Mouse (Mus musculus) heart, postnatal 36 days (tissue): Measurements from ENCODE around the gene Pced1a. TPM values are rescaled to one million over a fixed set of nuclear protein-coding genes. Genes with fewer than 3 reads are reported as not detected.

Experiments
- DNase-seq, 2 experiments: peaks; one replicate each; pipeline ENCODE4 v3.0.0; 2021 to 2022
- intact Hi-C: fragments of 180-260 bp; cut with DNase I; formaldehyde crosslinking; loops from one replicate; pipeline ENCODE4 v1.15.1; 2025
- total RNA-seq, 2 experiments: library from RNA; stranded (reverse); gene quantifications; 2 replicates each; pipeline ENCODE4 v1.2.3; 2021

The Pced1a gene
- total RNA-seq, 2 experiments from 2014 or later = 4.9 to 5.3 TPM

- no peak for DNase-seq
- intact Hi-C loops = no loop called here
Measured at GRCm38 (mm10) chr2:130439840-130440480, 15.5 kb upstream of the Pced1a start.

GRCm38 (mm10) chr2:130438861-130439260 lies 14.4 kb upstream of the Pced1a start:
- no peak for DNase-seq
- intact Hi-C loops = no loop called here

DNA sequence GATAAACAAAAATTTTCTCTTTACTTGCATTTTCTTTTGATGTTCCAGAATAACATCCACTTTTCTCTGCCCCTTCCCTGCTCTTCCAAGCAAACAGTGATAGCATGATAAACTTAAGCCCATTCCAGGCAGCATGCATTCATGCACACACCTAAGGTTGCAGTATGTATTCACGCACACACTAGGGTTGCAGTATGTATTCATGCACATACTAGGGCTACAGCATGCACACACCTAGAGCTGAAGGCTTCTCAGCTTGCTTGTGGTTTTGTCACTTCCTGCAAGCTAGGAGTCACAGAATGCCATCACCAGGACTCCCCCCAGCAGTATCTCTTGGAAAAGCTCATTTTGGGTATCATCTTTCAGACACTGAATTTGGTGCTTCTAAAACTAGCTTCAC lies 12.3 kb upstream of the Pced1a start:
- intact Hi-C loops = no loop called here
- no peak for DNase-seq

GRCm38 (mm10) chr2:130433152-130433551 lies 8.7 kb upstream of the Pced1a start:
- intact Hi-C loops = no loop called here
- DNase-seq = no peak

- no peak for DNase-seq
- intact Hi-C loops = no loop called here
Measured at GRCm38 (mm10) chr2:130432157-130432556, 7.7 kb upstream of the Pced1a start.

DNA sequence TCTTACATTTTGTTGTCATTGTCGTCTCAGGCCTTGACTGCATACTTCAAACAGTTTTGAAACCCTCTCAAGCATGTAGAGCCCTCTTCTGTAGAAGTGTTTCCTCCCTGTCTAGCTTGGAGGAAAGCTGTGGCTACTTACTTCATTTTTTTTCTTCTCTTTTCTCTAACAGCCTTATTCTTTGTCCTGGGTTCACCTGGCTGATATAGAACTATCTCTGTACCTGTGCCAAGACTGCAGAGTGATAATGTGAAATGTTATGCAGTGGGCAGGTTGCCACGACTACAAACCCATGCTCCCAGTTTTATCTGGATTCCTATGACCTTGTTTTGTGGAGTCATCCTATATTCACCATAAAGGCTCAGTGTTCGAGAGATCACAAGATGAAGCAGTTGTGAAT lies 6.0 kb upstream of the Pced1a start:
- no peak for DNase-seq
- intact Hi-C loops = no loop called here

DNA sequence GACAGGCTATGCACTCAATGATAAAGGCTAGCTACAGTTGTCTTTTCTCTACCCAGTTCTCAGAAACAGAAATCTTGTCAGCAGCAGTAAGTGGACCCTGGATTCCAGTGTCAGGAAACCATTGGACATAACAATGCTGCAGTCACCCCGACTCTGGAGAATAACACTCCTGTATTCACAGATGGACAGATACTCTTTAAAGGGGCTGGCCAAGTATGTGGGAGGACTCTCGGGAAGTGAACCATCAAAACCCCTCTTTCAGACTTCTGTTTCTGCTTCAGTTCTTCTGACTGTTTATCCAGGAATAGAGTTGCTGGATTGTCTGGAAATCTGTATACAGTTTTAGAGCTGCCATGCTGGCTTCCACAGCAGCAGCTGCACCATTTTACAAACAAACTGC lies 5.3 kb upstream of the Pced1a start:
- no peak for DNase-seq
- intact Hi-C loops = no loop called here

- DNase-seq = no peak
- intact Hi-C loops = loop anchor here (2.0 kb wide), 1 partner anchor 26 kb away; the partner anchor contains the start of gene Ptpra
Measured at GRCm38 (mm10) chr2:130425112-130425511, 611 bp upstream of the Pced1a start.

- intact Hi-C loops = loop anchor here (2.0 to 5.0 kb wide), 2 partner anchors 27 to 246 kb away; partner anchors contain the start of genes Ptpra and Snrpb
- peak in 1 of 2 experiments; percentile 77 for DNase-seq
Measured at GRCm38 (mm10) chr2:130423397-130424125, 940 bp downstream of the Pced1a start.

DNA sequence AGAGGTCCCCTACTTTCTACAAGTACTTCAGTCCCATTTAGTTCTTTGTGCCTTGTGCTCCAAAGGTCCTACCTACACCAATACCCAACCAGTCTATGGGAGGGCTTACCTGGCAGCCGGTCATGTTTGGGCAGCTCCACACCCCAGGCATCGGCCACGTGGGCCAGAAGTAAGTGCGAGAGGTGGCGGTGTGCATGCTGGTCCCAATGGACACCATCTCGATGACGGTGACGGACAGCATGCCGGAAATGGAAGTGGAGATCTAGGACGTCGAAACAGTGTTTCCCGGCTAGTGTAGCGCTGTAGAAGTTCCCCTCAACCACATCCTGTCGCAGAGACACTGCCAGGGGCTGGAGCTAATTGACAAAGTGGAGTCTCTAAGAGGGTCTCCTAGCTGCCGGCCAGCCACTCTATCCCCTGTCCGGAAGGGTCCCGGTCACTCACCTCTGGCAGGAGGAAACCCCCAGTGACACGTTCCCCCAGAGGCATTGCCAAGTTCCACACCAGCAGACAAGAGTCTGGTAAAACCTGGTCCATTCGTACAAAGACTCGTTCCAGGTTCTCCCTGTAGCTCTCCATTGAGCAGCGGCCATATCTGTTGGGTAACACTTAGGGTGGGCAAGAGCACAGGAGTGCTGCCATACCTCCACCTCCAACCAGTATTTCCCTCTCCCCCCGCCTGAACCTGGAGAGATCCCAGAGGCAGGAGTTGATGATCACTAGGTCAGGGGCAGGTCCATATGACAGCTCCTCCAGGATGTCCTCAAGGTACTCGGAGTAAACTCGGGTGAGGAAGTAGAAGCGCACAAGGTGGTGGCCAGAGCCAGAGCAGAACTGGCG lies 2.5 kb downstream of the Pced1a start:
- DNase-seq = no peak
- intact Hi-C loops = loop anchor here (5.0 kb wide), 1 partner anchor 245 kb away; the partner anchor contains the start of gene Snrpb

DNA sequence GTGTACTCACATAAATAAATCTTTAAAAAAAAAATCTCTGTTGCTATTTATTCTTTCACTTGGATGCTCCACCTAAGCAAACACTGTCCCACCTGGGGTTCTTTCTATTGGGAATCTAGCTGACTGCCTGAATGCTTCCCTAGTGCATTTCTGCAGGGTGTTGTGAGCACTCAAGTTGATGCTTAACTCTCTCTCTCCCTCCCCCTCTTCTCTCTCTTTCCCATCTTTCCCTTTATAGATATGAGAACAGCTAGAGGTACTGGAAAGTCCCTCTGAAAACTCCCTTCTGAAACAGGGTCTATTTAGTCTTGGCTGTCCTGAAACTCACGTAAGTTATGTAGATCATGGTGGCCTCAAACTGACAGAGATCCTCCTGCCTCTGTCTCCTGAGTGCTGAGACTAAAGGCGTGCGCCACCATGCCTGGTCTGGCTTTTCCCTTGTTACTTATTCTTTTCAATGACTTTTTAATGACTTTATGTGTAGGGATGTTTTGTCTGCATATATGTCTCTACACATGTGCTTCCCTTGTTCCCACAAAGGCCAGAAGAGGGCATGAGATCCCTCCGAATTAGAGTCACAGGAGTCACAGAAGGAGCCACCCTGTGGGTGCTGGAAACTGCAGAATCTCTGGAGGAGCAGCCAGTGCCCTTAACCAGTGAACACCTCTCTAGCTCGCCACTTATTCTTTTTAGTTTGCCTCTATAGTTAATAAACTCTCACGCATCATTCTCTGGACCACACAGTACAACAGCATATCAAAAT lies 10.2 kb downstream of the Pced1a start:
- DNase-seq = no peak
- intact Hi-C loops = no loop called here

- intact Hi-C loops = no loop called here
- DNase-seq = no peak
Measured at GRCm38 (mm10) chr2:130412775-130413174, 11.7 kb downstream of the Pced1a start.

GRCm38 (mm10) chr2:130411558-130412495 lies 12.7 kb downstream of the Pced1a start:
- intact Hi-C loops = loop anchor here (1.0 kb wide), 2 partner anchors 117 to 121 kb away; partner anchors contain the start of gene Ebf4
- peak; percentile 86 to 89 for DNase-seq

DNA sequence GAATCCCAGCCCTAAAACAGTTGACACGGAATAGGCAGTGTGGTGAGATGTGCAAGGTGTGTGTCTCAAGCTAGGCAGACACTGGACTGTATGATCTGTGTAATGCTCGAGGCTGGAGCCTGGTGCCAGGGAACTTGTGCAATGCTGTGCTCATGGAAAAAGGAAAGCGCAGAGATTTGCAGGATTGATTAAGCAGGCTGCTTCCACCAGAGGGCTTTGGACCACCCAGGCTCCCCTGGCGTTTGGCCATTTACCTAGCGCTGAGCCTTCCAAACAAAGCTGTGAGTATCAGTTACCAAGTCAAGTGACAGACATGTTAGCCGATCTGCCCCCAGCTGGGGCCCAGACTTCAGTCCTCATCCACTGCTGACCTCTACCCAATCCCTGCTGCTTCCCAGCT lies 16.3 kb downstream of the Pced1a start:
- DNase-seq = no peak
- intact Hi-C loops = no loop called here

GRCm38 (mm10) chr2:130406178-130406577 lies 18.3 kb downstream of the Pced1a start, which contains the start of gene Tmem239:
Tmem239 (plus strand) TSS chr2:130406478.
- DNase-seq = no peak
- intact Hi-C loops = no loop called here

- DNase-seq = no peak
- intact Hi-C loops = no loop called here
Measured at GRCm38 (mm10) chr2:130404939-130405338, 19.6 kb downstream of the Pced1a start, which contains the start of the genes Gm28372 and 1700020A23Rik. Gm28372 (plus strand) TSS chr2:130405239. 1700020A23Rik (plus strand) TSS chr2:130405259.

DNA sequence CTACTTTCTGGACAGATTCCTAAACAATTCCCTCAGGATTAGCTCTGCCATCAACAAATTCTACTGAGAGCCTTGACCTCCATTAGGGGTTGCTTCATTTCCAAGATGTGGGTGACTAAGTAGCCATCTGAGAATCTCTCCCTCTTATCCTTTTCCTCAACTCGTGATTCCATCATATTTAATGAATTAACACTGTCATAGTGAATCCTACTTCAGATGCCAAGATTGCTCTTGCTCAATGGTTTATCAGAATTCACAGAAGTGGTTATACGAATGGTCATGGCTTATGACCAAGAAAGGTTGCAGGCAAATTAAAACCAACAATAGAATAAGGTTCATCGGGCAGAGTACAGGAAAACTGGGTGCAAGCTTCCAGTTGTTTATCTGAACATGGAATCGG lies 22.6 kb downstream of the Pced1a start:
- intact Hi-C loops = no loop called here
- DNase-seq = no peak

GRCm38 (mm10) chr2:130400046-130400445 lies 24.5 kb downstream of the Pced1a start:
- DNase-seq = no peak
- intact Hi-C loops = no loop called here

DNA sequence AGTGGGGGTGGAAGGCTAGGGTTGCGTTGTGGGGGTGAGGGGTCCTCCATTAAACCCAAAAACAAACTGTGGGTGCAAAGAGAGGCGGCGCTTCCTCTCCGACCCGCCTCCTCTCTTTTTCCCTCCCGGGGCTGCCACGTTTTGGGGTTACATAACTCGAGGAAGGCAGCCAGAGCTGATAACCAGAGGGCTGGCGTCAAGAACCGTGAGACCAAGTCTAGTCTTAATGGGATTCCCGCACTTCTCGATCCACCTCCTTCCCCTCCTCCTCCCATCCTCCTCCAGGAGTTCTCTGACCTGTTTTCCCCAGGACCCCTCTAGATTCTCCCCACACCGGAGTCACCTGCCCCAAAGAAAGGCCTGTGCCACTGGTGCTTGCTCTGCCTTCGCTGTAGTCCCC lies 26.4 kb downstream of the Pced1a start:
- intact Hi-C loops = no loop called here
- peak; percentile 47 to 52 for DNase-seq
